Mouse (Mus musculus): Measurements from ENCODE around the gene Mrpl58. TPM values are rescaled to one million over a fixed set of nuclear protein-coding genes. Genes with fewer than 3 reads are reported as not detected.

Gene Mrpl58
- polyA plus RNA-seq, 1 experiment = 63.1 TPM

DNA sequence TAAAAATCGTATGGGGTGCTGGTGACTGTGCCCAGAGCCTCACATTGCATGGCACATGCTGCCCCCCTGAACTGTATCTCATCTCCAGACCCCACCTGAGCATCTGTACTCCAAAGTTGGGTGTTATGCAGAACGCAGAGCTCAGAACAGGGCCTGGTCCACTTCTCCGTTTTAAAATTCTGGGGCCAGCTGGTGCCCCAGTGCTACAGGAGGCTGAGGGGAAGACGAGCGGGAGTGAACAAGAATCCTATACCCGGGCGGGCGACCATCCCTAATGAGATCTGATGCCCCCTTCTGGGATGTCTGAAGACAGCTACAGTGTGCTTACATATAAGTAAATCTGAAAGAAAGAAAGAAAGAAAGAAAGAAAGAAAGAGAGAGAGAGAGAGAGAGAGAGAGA lies 57.4 kb downstream of the Mrpl58 start:
- no peak for TF ChIP-seq GATA1 (IDR thresholded peaks at IDR 0.05; ENCODE audit: low read length)

DNA sequence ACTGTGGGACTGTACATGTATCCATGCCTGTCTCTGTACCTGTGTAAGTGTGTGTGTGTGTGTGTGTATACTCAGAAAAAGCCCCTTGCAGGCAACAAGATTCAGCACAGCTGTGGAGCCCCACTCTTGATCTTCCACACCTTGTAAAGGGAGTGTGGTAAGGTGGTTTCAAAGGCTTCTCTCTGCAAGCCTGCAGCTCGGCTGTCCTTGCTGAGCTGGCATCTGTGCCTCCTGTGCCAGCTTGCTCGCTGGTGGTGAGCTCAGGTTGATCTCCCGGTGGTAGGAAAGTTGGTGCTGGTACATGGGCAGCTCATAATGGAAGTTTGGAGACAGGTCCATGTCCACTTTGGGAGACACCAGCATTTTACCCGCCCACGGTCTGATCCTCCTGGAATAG lies 58.3 kb downstream of the Mrpl58 start:
- no peak for TF ChIP-seq GATA1 (IDR thresholded peaks at IDR 0.05; ENCODE audit: low read length)

Other genes with a start within 250 kb of the Mrpl58 start
- 237 and 268 TPM in 2 replicates for gene Slc9a3r1, start 240.4 kb upstream of the Mrpl58 start, polyA plus RNA-seq (2012)
- gene Tmem104, start 216.3 kb upstream of the Mrpl58 start, polyA plus RNA-seq (2012) = 19.0 and 20.7 TPM in 2 replicates
- gene Nat9, start 215.9 kb upstream of the Mrpl58 start, polyA plus RNA-seq (2012) = 33.7 and 35.0 TPM in 2 replicates
- gene Grin2c, start 136.5 kb upstream of the Mrpl58 start, polyA plus RNA-seq (2012) = not detected in 2 replicates
- gene Fdxr, start 126.7 kb upstream of the Mrpl58 start, polyA plus RNA-seq (2012) = 43.5 and 49.9 TPM in 2 replicates
- gene Fads6, start 106.1 kb upstream of the Mrpl58 start, polyA plus RNA-seq (2012) = not detected in 2 replicates
- not detected in 2 replicates for gene Otop2, start 96.6 kb upstream of the Mrpl58 start, polyA plus RNA-seq (2012)
- gene Ush1g, start 81.7 kb upstream of the Mrpl58 start, polyA plus RNA-seq (2012) = not detected in 2 replicates
- not detected in 2 replicates for gene Otop3, start 69.0 kb upstream of the Mrpl58 start, polyA plus RNA-seq (2012)
- gene Hid1, start 36.0 kb upstream of the Mrpl58 start, polyA plus RNA-seq (2012) = not detected in 2 replicates
- gene Cdr2l, start 21.8 kb upstream of the Mrpl58 start, polyA plus RNA-seq (2012) = not detected in 2 replicates
- gene Atp5h, start 16.2 kb downstream of the Mrpl58 start, polyA plus RNA-seq (2012) = 69.9 and 151 TPM in 2 replicates
- gene Kctd2, start 16.4 kb downstream of the Mrpl58 start, polyA plus RNA-seq (2012) = 21.0 and 30.9 TPM in 2 replicates
- not detected in 2 replicates for gene Trim80, start 36.8 kb downstream of the Mrpl58 start, polyA plus RNA-seq (2012)
- not detected in 2 replicates for gene Slc16a5, start 58.7 kb downstream of the Mrpl58 start, polyA plus RNA-seq (2012)
- gene Armc7, start 71.9 kb downstream of the Mrpl58 start, polyA plus RNA-seq (2012) = 22.5 and 23.0 TPM in 2 replicates
- 142 and 157 TPM in 2 replicates for gene Nt5c, start 88.1 kb downstream of the Mrpl58 start, polyA plus RNA-seq (2012)
- gene Jpt1, start 110.6 kb downstream of the Mrpl58 start, polyA plus RNA-seq (2012) = 254 and 306 TPM in 2 replicates
- 337 and 347 TPM in 2 replicates for gene Sumo2, start 132.5 kb downstream of the Mrpl58 start, polyA plus RNA-seq (2012)
- gene Nup85, start 160.7 kb downstream of the Mrpl58 start, polyA plus RNA-seq (2012) = 55.2 and 57.4 TPM in 2 replicates
- 66.9 and 85.8 TPM in 2 replicates for gene Mrps7, start 200.2 kb downstream of the Mrpl58 start, polyA plus RNA-seq (2012)
- gene Gga3, start 200.3 kb downstream of the Mrpl58 start, polyA plus RNA-seq (2012) = 73.5 and 127 TPM in 2 replicates
- 30.0 and 42.5 TPM in 2 replicates for gene Mif4gd, start 209.2 kb downstream of the Mrpl58 start, polyA plus RNA-seq (2012)
- gene Slc25a19, start 224.5 kb downstream of the Mrpl58 start, polyA plus RNA-seq (2012) = 23.0 and 23.2 TPM in 2 replicates

All from G1E-ER4 (cell line).